Mouse (Mus musculus): ENCODE measurements around the gene Cd24a. TPM values are rescaled to one million over a fixed set of nuclear protein-coding genes. Genes with fewer than 3 reads are reported as not detected.
A peak's percentile ranks its signal among the peaks of the same experiment; 100 is the strongest.

Gene Cd24a
- polyA plus RNA-seq, 1 experiment from 2014 or later, result 137 TPM

GRCm38 (mm10) chr10:43541153-43541544 is 36.9 kb upstream of the Cd24a start:
- H3K27me3 ChIP-seq (replicated peaks; ENCODE audit: insufficient read depth, low read length), result no peaks in the 10 kb centered on the region
- ATAC-seq, result no peak
- no peak for TF ChIP-seq EP300 (IDR thresholded peaks at IDR 0.05)
- no peak for TF ChIP-seq CTCF (IDR thresholded peaks at IDR 0.05)
- no peaks in the 10 kb centered on the region for H3K36me3 ChIP-seq (ENCODE audit: insufficient read depth, low read length)
- no peak for DNase-seq (ENCODE audit: low spot score)
- peaks cover 6% of the 10 kb centered on the region; the same call in 1 of the 2 replicates for H3K4me1 ChIP-seq (ENCODE audit: insufficient read depth, low read depth, low read length)
- H3K9me3 ChIP-seq (ENCODE audit: low read length), result no peaks in the 10 kb centered on the region
- H3K4me3 ChIP-seq (ENCODE audit: low read depth, low read length), result peak overlapping the region; percentile 90; the same call in 1 of the 2 replicates
- peak overlapping the region; percentile 75 for H3K4me2 ChIP-seq (replicated peaks; ENCODE audit: low read depth, low read length)
- H3K9ac ChIP-seq (replicated peaks; ENCODE audit: low read depth), result no peak overlapping the region
- H3K27ac ChIP-seq (ENCODE audit: low read length), result no peak overlapping the region
- 38% methylated on average over 7 of the region's 8 CpGs for WGBS

- no peak overlapping the region for H3K4me3 ChIP-seq (ENCODE audit: low read depth, low read length)
- ATAC-seq (no peak), DNase-seq (ENCODE audit: low spot score) (no peak)
- H3K36me3 ChIP-seq (ENCODE audit: insufficient read depth, low read length), result no peaks in the 10 kb centered on the region
- H3K9me3 ChIP-seq (ENCODE audit: low read length), result no peaks in the 10 kb centered on the region
- no peak overlapping the region for H3K9ac ChIP-seq (replicated peaks; ENCODE audit: low read depth)
- WGBS, result 57% methylated on average over 5 of the region's 5 CpGs
- H3K4me2 ChIP-seq (replicated peaks; ENCODE audit: low read depth, low read length), result no peak overlapping the region
- no peaks in the 10 kb centered on the region for H3K27me3 ChIP-seq (replicated peaks; ENCODE audit: insufficient read depth, low read length)
- TF ChIP-seq EP300 (IDR thresholded peaks at IDR 0.05) (no peak), CTCF (IDR thresholded peaks at IDR 0.05) (peak; percentile 61)
- no peak overlapping the region for H3K27ac ChIP-seq (ENCODE audit: low read length)
- H3K4me1 ChIP-seq (ENCODE audit: insufficient read depth, low read depth, low read length), result no peaks in the 10 kb centered on the region
Measured at GRCm38 (mm10) chr10:43549411-43549810, 28.7 kb upstream of the Cd24a start.

- no peak for DNase-seq (ENCODE audit: low spot score)
- WGBS, result 34% methylated on average over 3 of the region's 3 CpGs
Measured at GRCm38 (mm10) chr10:43550923-43551322, 27.2 kb upstream of the Cd24a start.

GRCm38 (mm10) chr10:43551388-43551787 is 26.7 kb upstream of the Cd24a start:
- TF ChIP-seq EP300 (IDR thresholded peaks at IDR 0.05), result no peak
- TF ChIP-seq CTCF (IDR thresholded peaks at IDR 0.05), result no peak
- H3K36me3 ChIP-seq (ENCODE audit: insufficient read depth, low read length), result no peaks in the 10 kb centered on the region
- no peak overlapping the region for H3K4me2 ChIP-seq (replicated peaks; ENCODE audit: low read depth, low read length)
- no peak for DNase-seq (ENCODE audit: low spot score)
- H3K9ac ChIP-seq (replicated peaks; ENCODE audit: low read depth), result no peak overlapping the region
- no peaks in the 10 kb centered on the region for H3K9me3 ChIP-seq (ENCODE audit: low read length)
- H3K4me3 ChIP-seq (ENCODE audit: low read depth, low read length), result no peak overlapping the region
- 22% methylated on average over 3 of the region's 3 CpGs for WGBS
- no peaks in the 10 kb centered on the region for H3K4me1 ChIP-seq (ENCODE audit: insufficient read depth, low read depth, low read length)
- no peak for ATAC-seq
- no peak overlapping the region for H3K27ac ChIP-seq (ENCODE audit: low read length)
- no peaks in the 10 kb centered on the region for H3K27me3 ChIP-seq (replicated peaks; ENCODE audit: insufficient read depth, low read length)

More at GRCm38 (mm10) chr10:43550923-43551322, 27.2 kb upstream of the Cd24a start:
- no peaks in the 10 kb centered on the region for H3K36me3 ChIP-seq (ENCODE audit: insufficient read depth, low read length)
- H3K9ac ChIP-seq (replicated peaks; ENCODE audit: low read depth), result no peak overlapping the region
- no peaks in the 10 kb centered on the region for H3K27me3 ChIP-seq (replicated peaks; ENCODE audit: insufficient read depth, low read length)
- H3K4me1 ChIP-seq (ENCODE audit: insufficient read depth, low read depth, low read length), result no peaks in the 10 kb centered on the region
- H3K4me2 ChIP-seq (replicated peaks; ENCODE audit: low read depth, low read length), result no peak overlapping the region
- H3K27ac ChIP-seq (ENCODE audit: low read length), result no peak overlapping the region
- no peaks in the 10 kb centered on the region for H3K9me3 ChIP-seq (ENCODE audit: low read length)
- TF ChIP-seq EP300 (IDR thresholded peaks at IDR 0.05) (no peak), CTCF (IDR thresholded peaks at IDR 0.05) (no peak)
- ATAC-seq, result no peak
- no peak overlapping the region for H3K4me3 ChIP-seq (ENCODE audit: low read depth, low read length)

- H3K27ac ChIP-seq (ENCODE audit: low read length), result no peak overlapping the region
- TF ChIP-seq CTCF (IDR thresholded peaks at IDR 0.05), result no peak
- no peak for TF ChIP-seq EP300 (IDR thresholded peaks at IDR 0.05)
Measured at GRCm38 (mm10) chr10:43557630-43558165, 20.4 kb upstream of the Cd24a start.

GRCm38 (mm10) chr10:43559313-43559712 is 18.8 kb upstream of the Cd24a start:
- WGBS, result 69% methylated on average over 11 of the region's 11 CpGs
- no peak for ATAC-seq
- TF ChIP-seq CTCF (IDR thresholded peaks at IDR 0.05) (no peak), EP300 (IDR thresholded peaks at IDR 0.05) (no peak)

More at GRCm38 (mm10) chr10:43557630-43558165, 20.4 kb upstream of the Cd24a start:
- H3K9me3 ChIP-seq (ENCODE audit: low read length), result no peaks in the 10 kb centered on the region
- DNase-seq (ENCODE audit: low spot score) (no peak), ATAC-seq (no peak)
- H3K4me1 ChIP-seq (ENCODE audit: insufficient read depth, low read depth, low read length), result no peaks in the 10 kb centered on the region
- no peak overlapping the region for H3K4me3 ChIP-seq (ENCODE audit: low read depth, low read length)
- WGBS, result 71% methylated on average over 5 of the region's 5 CpGs
- no peaks in the 10 kb centered on the region for H3K36me3 ChIP-seq (ENCODE audit: insufficient read depth, low read length)
- H3K27me3 ChIP-seq (replicated peaks; ENCODE audit: insufficient read depth, low read length), result no peaks in the 10 kb centered on the region
- no peak overlapping the region for H3K4me2 ChIP-seq (replicated peaks; ENCODE audit: low read depth, low read length)
- no peak overlapping the region for H3K9ac ChIP-seq (replicated peaks; ENCODE audit: low read depth)

GRCm38 (mm10) chr10:43560765-43561164 is 17.3 kb upstream of the Cd24a start:
- Histone ChIP-seq H3K36me3 (ENCODE audit: insufficient read depth, low read length) (no peaks in the 10 kb centered on the region), H3K4me2 (replicated peaks; ENCODE audit: low read depth, low read length) (no peak overlapping the region), H3K27ac (ENCODE audit: low read length) (no peak overlapping the region), H3K4me1 (ENCODE audit: insufficient read depth, low read depth, low read length) (no peaks in the 10 kb centered on the region), H3K9ac (replicated peaks; ENCODE audit: low read depth) (no peak overlapping the region), H3K9me3 (ENCODE audit: low read length) (no peaks in the 10 kb centered on the region), H3K4me3 (ENCODE audit: low read depth, low read length) (no peak overlapping the region), H3K27me3 (replicated peaks; ENCODE audit: insufficient read depth, low read length) (no peaks in the 10 kb centered on the region)
- WGBS, result 40% methylated on average over 2 of the region's 2 CpGs
- DNase-seq (ENCODE audit: low spot score) (no peak), ATAC-seq (no peak)
- TF ChIP-seq EP300 (IDR thresholded peaks at IDR 0.05), result no peak
- TF ChIP-seq CTCF (IDR thresholded peaks at IDR 0.05), result peak; percentile 33

More at GRCm38 (mm10) chr10:43559313-43559712, 18.8 kb upstream of the Cd24a start:
- Histone ChIP-seq H3K27ac (ENCODE audit: low read length) (no peak overlapping the region), H3K27me3 (replicated peaks; ENCODE audit: insufficient read depth, low read length) (no peaks in the 10 kb centered on the region), H3K36me3 (ENCODE audit: insufficient read depth, low read length) (no peaks in the 10 kb centered on the region), H3K9me3 (ENCODE audit: low read length) (no peaks in the 10 kb centered on the region), H3K4me2 (replicated peaks; ENCODE audit: low read depth, low read length) (no peak overlapping the region), H3K4me1 (ENCODE audit: insufficient read depth, low read depth, low read length) (no peaks in the 10 kb centered on the region), H3K4me3 (ENCODE audit: low read depth, low read length) (no peak overlapping the region), H3K9ac (replicated peaks; ENCODE audit: low read depth) (no peak overlapping the region)
- no peak for DNase-seq (ENCODE audit: low spot score)
